Mouse (Mus musculus) C2C12 (cell line): ENCODE measurements around the gene Zfp446. TPM values are rescaled to one million over a fixed set of nuclear protein-coding genes. Genes with fewer than 3 reads are reported as not detected.

Experiments used
- H3K27me3 ChIP-seq: one replicate; pipeline ENCODE4 v1.6.1; 2011; ENCODE audit not compliant: control insufficient read depth, insufficient read depth, insufficient read length
- H3K36me3 ChIP-seq: one replicate; pipeline ENCODE4 v1.6.1; 2011; ENCODE audit not compliant: control insufficient read depth, insufficient read depth
- H3K4me3 ChIP-seq: one replicate; pipeline ENCODE4 v1.5.1; 2011; ENCODE audit warnings: mild to moderate bottlenecking, control low read depth; ENCODE audit not compliant: poor library complexity, insufficient read depth, severe bottlenecking
- H3K79me2 ChIP-seq: one replicate; pipeline ENCODE4 v1.6.1; 2011; ENCODE audit not compliant: control insufficient read depth, insufficient read depth
- H3K79me3 ChIP-seq: one replicate; pipeline ENCODE4 v1.6.1; 2011; ENCODE audit warnings: low read depth, control low read depth
- H3ac ChIP-seq: one replicate; pipeline ENCODE3; 2011; ENCODE audit warnings: low read depth; ENCODE audit not compliant: control insufficient read depth, insufficient read length
- CEBPB ChIP-seq: IDR thresholded peaks from one replicate; pipeline ENCODE4 v1.6.1; 2011; ENCODE audit warnings: low read depth, mild to moderate bottlenecking, control low read depth, moderate library complexity
- CTCF ChIP-seq: IDR thresholded peaks from one replicate; pipeline ENCODE4 v1.5.1; 2011; ENCODE audit not compliant: control insufficient read depth, insufficient read depth, insufficient read length
- FOSL1 ChIP-seq: IDR thresholded peaks from one replicate; pipeline ENCODE4 v1.8.0; 2011; ENCODE audit warnings: mild to moderate bottlenecking, low read length; ENCODE audit not compliant: poor library complexity, insufficient read depth, severe bottlenecking
- MAX ChIP-seq: IDR thresholded peaks from one replicate; pipeline ENCODE4 v1.6.1; 2011; ENCODE audit warnings: mild to moderate bottlenecking, control low read depth
- MYOD1 ChIP-seq: IDR thresholded peaks from one replicate; pipeline ENCODE4 v1.6.1; 2011; ENCODE audit warnings: low read depth; ENCODE audit not compliant: control insufficient read depth, insufficient read length
- MYOG ChIP-seq: IDR thresholded peaks from one replicate; pipeline ENCODE4 v1.6.1; 2011; ENCODE audit not compliant: control insufficient read depth, insufficient read length; ENCODE audit errors: extremely low read depth
- USF1 ChIP-seq: IDR thresholded peaks from one replicate; pipeline ENCODE4 v1.6.1; 2011; ENCODE audit warnings: low read depth, mild to moderate bottlenecking, control low read depth, moderate library complexity
- polyA plus RNA-seq: library from polyadenylated mRNA; unstranded; fragments of >200 nt; fragmentation: generic; extraction: Trizol; gene quantifications from one replicate; pipeline ENCODE4 v1.2.1, GENCODE M21; 2012; ENCODE audit warnings: missing spikeins

The Zfp446 gene
- polyA plus RNA-seq, 1 experiment = 1.7 TPM

DNA sequence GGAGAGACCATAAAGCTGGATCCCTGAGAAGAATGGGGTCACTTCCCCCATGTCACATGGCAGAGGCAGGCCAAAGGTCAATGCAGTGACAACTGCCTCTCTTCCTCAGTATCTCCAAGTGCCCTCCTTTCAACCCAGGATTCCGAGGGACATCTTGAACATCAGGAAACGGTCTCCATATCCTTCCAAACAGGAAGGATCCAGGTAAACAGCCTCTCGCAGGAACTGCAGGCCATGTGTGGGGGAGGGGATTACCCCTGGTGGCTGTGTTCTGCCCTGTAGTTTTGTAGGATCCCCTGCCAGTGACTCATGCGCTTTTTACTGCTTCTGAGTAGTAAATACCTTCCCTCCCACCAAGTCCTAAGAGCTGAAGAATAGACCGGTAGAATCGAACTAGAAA is 2.1 kb downstream of the Zfp446 start:
- no peak overlapping the region for H3ac ChIP-seq

DNA sequence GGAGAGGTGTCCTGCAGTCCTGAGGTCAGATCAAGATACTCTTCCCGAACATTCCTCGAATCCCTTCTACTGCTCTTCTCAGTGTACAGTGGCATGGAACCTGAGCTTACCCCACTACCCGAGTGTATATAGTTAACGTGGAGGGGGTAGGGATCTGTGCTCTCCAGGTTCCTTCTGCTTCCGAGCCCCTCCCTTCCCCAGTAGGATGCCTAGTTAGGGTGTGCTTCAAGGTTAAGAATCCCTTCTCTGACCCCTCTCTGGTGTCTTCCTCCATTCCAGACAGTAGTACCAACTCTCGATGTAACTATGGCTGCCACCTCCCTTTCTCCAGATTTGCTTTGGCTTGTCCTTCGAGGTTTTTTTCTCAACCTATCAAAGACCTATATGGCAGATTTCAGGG is 2.6 kb downstream of the Zfp446 start:
- no peak overlapping the region for H3ac ChIP-seq
- H3K79me2 ChIP-seq = no peaks in the 10 kb centered on the region
- TF ChIP-seq USF1 = no peak
- TF ChIP-seq CTCF = no peak
- no peak for TF ChIP-seq CEBPB
- no peak for TF ChIP-seq MYOG
- TF ChIP-seq MAX = no peak
- TF ChIP-seq FOSL1 = no peak
- no peak for TF ChIP-seq MYOD1
- no peak overlapping the region for H3K4me3 ChIP-seq
- no peaks in the 10 kb centered on the region for H3K36me3 ChIP-seq
- H3K79me3 ChIP-seq = no peaks in the 10 kb centered on the region
- no peaks in the 10 kb centered on the region for H3K27me3 ChIP-seq

More for the DNA sequence above, 2.1 kb downstream of the Zfp446 start:
- H3K79me3 ChIP-seq = no peaks in the 10 kb centered on the region
- TF ChIP-seq USF1 (no peak), MYOG (no peak), CTCF (no peak), CEBPB (no peak), MAX (no peak), FOSL1 (no peak), MYOD1 (no peak)
- H3K79me2 ChIP-seq = no peaks in the 10 kb centered on the region
- no peaks in the 10 kb centered on the region for H3K36me3 ChIP-seq
- no peak overlapping the region for H3K4me3 ChIP-seq
- H3K27me3 ChIP-seq = no peaks in the 10 kb centered on the region

DNA sequence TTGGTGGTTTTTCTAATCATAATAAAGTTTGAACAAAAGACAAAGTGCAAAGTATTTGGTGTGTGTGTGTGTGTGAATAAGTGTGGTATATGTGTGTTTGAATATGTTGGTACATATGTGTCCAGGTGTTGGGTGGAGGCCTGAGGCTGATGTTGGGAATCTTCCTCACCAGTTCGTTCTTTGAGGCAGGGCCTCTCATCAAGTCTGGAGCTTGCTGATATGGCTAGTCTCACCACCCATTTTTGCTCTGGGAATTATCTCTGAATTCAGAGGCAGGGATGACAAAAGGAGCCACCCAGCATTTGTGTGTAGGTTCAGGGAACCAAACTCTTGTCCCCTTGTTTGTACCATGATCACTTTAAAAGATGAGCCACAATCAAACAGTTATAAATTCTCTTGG is 8.1 kb downstream of the Zfp446 start:
- H3K27me3 ChIP-seq = no peaks in the 10 kb centered on the region
- no peak overlapping the region for H3K4me3 ChIP-seq
- H3K79me2 ChIP-seq = no peaks in the 10 kb centered on the region
- no peak for TF ChIP-seq USF1
- no peak for TF ChIP-seq MYOD1
- TF ChIP-seq CTCF = no peak
- TF ChIP-seq MAX = no peak
- TF ChIP-seq MYOG = no peak
- no peak for TF ChIP-seq CEBPB
- TF ChIP-seq FOSL1 = no peak
- no peaks in the 10 kb centered on the region for H3K36me3 ChIP-seq
- H3K79me3 ChIP-seq = no peaks in the 10 kb centered on the region
- no peak overlapping the region for H3ac ChIP-seq

DNA sequence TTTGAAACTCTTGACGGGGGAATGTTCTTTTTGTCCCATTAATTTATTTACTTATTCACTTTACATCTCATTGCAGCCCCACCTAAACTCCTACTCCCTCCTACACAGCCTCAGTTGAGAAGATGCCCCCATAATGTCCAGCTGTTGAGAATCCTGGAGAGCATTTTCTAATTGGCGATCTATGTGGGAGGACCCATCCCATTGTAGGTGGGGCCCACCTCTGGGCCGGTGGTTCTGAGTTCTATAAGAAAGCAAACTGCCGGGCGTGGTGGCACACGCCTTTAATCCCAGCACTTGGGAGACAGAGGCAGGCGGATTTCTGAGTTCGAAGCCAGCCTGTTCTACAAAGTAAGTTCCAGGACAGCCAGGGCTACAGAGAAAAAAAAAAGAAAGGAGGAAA is 9.3 kb downstream of the Zfp446 start:
- Histone ChIP-seq H3ac (no peak overlapping the region), H3K4me3 (no peak overlapping the region), H3K79me3 (no peaks in the 10 kb centered on the region), H3K79me2 (no peaks in the 10 kb centered on the region), H3K27me3 (no peaks in the 10 kb centered on the region), H3K36me3 (no peaks in the 10 kb centered on the region)
- TF ChIP-seq CTCF = no peak
- TF ChIP-seq MYOG = no peak
- no peak for TF ChIP-seq USF1
- TF ChIP-seq FOSL1 = no peak
- no peak for TF ChIP-seq MAX
- TF ChIP-seq CEBPB = no peak
- TF ChIP-seq MYOD1 = no peak

DNA sequence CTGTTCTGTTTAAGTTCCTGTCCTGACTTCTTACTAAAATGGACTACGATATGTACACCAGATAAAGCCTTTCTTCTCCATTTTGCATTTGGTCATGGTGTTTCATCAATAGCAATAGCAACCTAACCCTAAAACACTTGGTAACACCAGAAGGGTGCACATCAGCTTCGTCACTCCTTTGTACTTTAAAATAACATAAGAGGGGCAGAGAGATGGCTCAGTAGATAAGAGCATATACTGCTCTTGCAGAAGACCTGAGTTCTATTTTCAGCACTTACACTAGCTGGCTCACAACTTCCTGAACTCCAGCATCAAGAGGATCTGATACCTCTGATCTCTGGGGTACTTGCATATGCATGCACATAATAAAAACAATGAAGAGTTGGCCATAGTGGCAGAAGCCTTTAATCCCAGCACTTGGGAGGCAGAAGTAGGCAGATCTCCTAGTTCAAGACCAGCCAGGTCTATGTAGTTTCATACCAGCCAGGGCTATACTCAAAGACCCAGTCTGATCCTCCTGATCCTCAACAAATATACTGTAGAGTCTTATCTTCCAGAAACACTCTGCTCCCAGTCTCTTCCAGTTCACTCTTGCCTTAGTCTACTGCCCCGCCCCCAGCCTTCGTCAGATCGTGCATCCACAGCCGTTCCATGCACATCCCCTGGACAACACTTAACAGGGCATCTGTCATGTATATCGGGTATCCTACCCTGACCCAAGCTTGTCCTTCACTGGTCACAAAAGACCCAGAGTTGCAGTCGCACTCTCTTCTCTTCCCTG is 10.0 kb downstream of the Zfp446 start:
- Histone ChIP-seq H3K36me3 (no peaks in the 10 kb centered on the region), H3K79me3 (no peaks in the 10 kb centered on the region), H3K79me2 (no peaks in the 10 kb centered on the region), H3ac (no peak overlapping the region), H3K27me3 (no peaks in the 10 kb centered on the region), H3K4me3 (no peak overlapping the region)
- TF ChIP-seq CEBPB (no peak), MAX (no peak), MYOD1 (no peak), MYOG (no peak), USF1 (no peak), FOSL1 (no peak)

DNA sequence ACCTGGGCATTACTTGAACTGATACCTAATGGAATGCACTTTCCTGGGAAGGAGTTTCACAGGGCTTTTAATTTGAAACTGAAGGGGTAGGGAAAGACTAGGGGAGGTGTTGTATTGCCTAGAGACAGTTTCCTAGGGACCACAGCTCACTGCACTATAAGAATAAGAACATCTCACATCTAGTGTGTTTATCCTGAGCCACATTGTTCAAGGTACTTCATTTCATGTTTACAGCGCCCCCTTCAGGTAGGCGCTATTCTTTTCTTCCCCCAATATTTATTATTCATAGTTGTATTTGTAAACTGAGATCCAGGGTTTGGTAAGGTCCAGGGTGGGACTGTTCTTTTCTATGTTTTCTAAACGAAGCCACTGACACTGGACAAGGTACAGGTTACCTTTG is 14.6 kb downstream of the Zfp446 start:
- Histone ChIP-seq H3K79me3 (no peaks in the 10 kb centered on the region), H3K36me3 (no peaks in the 10 kb centered on the region), H3K4me3 (no peak overlapping the region), H3K27me3 (no peaks in the 10 kb centered on the region), H3ac (no peak overlapping the region), H3K79me2 (no peaks in the 10 kb centered on the region)
- TF ChIP-seq FOSL1 = no peak
- no peak for TF ChIP-seq MYOG
